Mouse (Mus musculus): ENCODE results near the gene Ppfia4. TPM values are rescaled to one million over a fixed set of nuclear protein-coding genes. Genes with fewer than 3 reads are reported as not detected.

Ppfia4 gene
- total RNA-seq (2021), result 10 to 100 TPM; 84.9 to 97.0 TPM
- long read RNA-seq, partial matches to known transcripts, result 14 of 55 reads
- long read RNA-seq, other reads (novel, unspliced or antisense), result 41 of 55 reads

DNA sequence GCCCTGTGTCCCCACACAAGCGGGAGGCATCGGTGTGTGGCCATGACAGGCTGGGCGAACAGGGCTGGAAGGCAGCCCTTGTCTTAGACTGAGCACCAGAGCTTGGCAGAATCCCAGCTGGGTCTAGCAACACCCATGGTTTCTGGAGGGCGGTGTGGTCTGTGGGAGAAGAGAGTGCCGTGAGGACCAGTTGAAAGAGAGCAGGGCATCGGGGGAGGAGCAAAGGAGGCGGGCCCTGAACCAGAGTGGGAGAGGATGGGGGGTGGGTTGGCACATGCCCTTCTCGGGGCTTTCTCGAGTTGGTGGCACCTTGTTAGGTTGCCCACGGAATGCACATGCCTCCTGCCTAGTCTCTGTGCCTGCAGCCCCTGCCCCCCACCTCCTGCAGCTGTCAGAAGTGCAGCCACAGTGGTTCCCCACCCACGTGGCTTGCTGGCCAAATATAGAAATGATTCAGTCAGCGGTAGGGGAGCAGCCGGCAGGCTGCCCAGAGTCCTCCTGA, at the start of gene Ppfia4:
Gene Ppfia4, minus strand, starts transcription at position 159 of the 502 bp plus-strand sequence.
- peak; percentile 63 to 71 for DNase-seq (ENCODE audit: low spot score in 2 of 2)

DNA sequence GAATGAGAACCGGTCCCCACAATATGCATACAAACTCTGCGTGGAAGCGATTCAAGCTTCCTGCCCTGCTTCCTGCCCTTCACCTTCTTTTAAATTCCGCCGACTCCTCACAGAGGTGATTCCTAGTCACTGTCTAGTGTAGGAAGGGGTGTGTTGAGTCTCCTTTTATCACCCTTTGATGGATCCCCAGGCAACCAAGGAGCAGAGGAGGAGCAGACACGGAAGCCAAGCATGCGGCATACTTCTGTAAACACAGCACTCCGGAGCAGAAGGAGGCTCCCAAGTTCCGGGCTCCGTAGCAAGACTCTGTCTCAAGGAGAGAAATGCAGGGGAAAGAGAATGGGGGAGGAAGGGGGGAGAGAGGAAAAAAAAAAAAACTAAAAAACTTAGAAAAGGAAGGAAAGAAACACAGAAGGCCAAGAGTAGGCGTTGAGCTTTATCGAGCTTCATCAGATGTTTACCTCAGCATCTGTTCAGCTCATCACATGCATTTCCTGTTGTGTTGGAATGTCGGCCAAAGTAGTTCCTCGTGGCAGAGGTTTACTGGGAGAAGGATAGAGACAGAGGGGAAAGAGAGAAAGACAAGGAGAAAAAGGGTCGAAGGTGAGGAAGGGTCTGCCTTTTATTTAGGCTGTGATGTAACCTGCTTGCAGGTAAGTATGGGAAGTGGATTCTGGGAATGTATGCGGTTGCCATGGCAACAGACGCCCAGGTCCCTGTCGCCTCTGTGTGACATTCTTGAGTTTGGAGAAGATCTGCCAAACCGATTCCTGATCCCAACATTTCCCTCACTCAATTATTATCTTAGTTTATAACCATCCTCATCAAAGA, 49.3 kb upstream of the Ppfia4 start:
- no peak for DNase-seq (ENCODE audit: low spot score in 2 of 2)

DNA sequence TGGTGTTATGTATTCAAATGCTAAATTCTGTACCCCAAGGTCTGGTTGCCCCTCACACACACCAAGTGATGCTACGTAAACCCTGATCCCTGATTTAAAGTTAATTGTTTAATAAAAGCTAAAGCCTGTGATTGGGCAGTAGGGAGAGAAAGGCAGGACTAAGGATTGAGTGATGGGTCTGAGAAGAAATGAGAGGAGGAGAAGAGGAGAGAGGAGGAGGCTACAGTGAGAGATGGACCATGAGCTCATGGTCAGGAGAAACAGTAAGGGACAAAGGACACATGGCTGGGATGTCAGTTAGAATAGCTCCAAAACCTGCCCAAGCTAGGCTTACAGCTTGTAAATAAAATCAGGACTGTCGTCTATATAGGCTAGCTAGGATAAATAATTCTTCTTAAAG, 48.3 kb upstream of the Ppfia4 start:
- no peak for DNase-seq (ENCODE audit: low spot score in 2 of 2)

DNA sequence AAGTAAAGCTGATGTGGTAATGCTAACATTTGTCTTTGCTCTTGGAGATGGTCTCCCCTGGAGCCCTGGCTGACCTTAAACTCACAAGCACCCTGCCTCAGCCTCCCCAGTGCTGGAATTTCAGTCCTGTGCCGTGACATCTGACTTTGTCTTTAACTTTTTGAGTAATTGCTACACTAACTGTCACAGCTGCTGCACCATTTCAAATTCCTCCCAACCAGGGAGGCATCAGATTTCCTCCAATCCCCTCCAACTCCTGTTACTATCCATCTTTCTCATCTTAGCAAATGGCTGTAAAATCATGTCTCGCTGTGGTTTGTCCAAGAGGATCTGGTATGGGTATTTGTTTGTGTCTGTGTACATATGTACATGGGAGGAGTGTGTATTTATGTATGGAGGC, 41.4 kb upstream of the Ppfia4 start:
- no peak for DNase-seq (ENCODE audit: low spot score in 2 of 2)

DNA sequence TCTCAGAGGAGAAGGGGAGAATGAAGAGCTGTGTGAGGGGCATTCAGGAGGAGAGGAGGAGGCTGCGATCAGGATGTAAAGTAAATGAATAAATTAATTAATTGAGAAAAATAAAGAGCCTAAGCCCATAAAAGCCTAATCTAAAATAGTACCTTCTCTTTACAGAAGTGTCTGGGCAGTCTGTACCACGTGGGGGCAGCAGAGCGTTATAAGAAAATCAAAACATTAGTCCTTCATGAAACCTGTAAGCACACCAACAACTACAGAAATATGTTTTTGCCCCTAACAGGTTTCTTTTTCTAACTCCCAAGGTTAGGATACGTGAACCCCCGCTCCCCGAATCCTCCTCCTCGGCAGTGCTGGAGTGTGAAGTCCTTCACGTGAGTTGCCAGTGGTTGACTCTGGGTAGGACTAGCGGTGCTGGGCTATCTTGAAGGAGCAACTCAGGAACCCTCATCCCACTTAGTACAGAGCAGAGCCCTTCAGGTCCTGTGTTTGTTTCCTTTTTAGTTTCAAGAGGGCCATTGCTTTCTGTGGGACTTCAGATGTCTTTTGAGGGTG, 36.1 kb upstream of the Ppfia4 start:
- DNase-seq (ENCODE audit: low spot score in 2 of 2), result peak; percentile 75 to 78

DNA sequence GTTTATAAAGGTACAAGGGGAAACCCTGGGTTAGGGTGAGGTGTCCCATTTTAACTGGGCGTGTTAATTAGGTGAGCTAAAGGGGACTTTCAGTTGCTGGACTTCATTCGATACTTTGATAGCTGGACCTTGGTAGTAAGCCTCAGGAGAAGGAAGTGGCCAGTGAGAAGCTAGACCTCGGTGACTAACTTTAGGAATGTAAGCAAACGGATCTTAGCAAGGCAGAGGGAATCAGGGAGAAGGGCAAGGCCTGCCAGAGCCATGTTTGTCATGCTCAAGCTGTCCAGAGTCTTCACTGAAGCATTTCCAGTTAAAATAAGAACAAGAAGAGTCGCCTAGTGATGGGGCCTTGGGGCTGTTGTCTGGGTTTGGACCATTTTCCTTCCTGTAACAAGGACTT, 32.8 kb upstream of the Ppfia4 start:
- DNase-seq (ENCODE audit: low spot score in 2 of 2), result no peak

DNA sequence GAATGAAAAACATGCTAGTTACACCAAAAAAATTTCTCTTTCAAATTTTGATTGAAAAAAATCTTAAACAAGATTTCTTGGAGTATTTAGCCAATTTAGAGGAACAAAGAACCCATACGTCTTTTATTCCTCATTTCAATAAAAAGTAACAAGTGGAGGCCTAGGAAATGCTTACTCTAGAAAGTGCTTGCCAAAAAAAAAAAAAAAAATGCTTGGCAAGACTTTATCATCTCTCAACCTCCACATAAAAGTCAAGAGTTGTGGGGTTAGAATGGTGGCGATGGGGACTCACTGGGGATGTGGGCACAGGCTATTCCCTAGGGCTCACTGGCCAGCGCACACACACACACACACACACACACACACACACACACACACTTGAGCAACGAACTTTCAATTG, 30.5 kb upstream of the Ppfia4 start:
- no peak for DNase-seq (ENCODE audit: low spot score in 2 of 2)

DNA sequence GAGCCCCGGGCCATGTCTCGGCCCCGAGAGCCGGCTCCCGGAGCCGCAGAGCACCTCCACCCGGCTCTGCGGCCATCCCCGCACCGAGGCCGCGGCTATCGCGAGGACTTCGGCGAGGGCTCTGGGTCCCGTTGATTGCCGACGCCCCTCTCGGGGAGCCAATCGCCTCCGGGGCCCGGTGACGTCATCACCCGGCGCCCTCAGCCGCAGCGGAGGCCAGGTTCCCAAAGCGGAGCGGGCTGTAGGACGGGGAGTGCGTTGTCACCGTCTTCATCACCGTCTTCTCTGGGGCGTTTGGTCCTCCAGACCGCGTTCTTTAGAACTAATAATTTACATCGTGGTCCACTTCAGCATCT, 29.1 kb upstream of the Ppfia4 start, which contains the start of gene Tmem183a:
Gene Tmem183a, minus strand, starts transcription at position 123 of the 356 bp plus-strand sequence.
- DNase-seq (ENCODE audit: low spot score in 2 of 2), result peak; percentile 95 to 97

DNA sequence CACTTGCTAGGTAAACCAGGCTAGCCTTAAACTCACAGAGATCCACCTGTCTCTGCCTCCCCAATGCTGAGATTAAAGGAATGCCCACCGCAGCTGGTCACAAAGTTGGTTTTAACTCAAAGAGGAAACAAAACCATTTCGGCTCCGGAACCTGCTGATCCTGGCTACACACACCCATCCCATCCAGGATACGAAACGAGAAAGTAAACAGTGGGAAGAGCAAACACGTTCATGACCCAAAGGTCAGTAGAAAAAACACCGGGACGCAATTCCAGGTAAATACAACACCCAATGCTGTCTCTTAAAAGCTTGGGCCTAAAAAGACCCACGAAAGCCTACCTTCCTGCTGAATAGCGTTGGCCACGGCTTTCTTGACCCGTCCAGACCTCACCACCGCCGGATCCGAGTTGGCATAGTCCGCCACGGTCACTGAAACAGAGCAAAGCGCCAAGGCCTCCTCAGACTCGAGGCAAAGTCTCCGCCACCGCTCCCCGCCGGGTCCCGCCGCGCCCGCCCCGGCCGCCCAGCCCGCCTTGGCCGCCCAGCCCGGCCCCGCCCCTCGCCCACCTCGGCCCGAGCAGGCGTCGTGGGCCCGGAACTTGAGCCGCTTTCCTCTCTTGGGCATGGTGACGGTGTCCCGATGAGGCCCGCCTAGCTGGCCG, 28.6 kb upstream of the Ppfia4 start:
- no peak for DNase-seq (ENCODE audit: low spot score in 2 of 2)

DNA sequence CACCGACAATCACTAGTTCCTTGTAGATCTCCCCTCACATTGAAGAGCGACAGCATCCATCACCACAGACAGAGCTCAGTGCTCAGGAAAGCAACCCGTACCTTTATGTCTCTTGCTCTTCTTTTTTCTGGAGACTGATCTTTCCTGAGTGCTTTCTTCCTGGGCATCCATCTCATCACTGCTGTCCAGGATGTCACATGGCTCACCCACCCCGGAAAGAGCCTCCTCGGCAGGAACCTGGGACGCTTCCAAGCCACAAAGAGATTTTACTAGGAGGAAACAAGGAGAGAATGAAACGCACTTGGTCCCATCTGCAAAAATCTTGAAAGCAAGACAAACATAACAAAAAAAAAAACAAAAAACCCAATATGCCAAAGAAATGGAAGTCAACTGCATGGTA, 27.9 kb upstream of the Ppfia4 start:
- no peak for DNase-seq (ENCODE audit: low spot score in 2 of 2)

DNA sequence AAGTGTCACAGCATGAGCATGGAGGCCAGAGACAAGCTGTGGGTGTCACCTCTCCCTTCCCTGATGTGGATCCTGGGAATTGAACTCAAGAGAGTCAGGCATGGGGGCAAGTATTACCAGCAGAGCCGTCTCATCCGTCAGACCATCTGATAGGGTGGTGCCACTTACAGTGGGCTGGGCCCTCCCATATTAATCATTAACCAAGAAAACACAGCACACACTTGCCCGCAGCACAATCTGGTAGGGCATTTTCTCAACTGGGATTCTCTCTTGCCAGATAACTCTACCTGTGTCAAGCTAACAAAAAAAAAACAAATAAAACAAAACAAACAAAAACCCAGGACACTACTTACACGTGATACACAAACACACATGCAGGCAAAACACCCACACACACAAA, 24.7 kb upstream of the Ppfia4 start:
- DNase-seq (ENCODE audit: low spot score in 2 of 2), result no peak

DNA sequence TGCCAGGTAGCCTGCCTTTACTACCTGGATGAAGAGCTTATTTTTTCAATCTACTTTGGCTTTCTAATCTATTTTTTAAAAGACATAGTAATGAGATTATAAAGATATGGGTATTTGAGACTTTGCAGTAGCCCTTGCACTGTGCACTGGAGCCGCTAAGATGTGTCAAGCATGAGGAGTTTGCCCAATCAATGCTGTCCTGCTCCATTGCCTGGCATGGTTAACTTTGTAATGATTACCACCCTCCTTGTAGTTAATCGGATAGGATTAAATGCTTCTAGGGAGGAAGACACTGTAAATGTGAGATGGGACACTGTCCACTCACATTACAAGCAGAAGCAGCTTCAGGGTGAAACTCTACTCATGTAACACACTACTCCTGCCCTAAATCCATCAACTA, 20.6 kb upstream of the Ppfia4 start:
- no peak for DNase-seq (ENCODE audit: low spot score in 2 of 2)

DNA sequence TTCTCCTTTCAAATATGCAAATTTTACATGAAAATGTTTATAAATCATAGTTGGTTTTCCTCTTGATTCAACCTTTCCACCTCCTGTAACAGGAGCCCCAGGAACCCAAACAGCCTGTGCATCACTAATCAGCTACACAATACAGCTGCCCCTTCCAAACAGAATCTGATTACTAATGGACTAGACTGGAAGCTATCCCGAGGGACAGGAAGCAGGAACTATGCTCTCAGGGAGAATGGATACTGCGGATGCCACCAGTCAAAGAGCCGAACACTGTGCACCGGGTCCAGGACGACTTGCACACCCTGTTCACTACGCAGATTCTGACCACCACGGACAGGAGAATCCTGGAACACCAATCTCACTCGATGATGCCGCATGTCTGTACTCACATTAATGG, 15.1 kb upstream of the Ppfia4 start:
- no peak for DNase-seq (ENCODE audit: low spot score in 2 of 2)

DNA sequence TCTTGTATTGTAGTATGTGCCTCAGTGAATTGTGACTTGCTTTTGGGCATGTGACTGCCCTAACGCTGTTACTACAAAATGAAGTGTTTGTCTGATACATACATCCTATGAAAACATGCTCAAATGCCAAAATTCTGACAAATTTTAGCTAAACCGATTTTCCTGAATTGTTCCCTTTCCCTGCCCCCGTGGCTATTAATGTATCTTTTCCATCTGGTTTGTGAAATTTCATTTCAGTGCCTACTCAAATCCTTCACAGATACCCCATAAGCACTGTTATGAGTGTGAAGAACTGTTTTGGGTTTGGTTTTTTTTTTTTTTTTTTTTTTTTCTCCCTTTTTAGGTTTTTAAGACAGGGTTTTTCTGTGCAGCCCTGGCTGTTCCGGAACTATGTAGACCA, 12.3 kb upstream of the Ppfia4 start:
- DNase-seq (ENCODE audit: low spot score in 2 of 2), result no peak

DNA sequence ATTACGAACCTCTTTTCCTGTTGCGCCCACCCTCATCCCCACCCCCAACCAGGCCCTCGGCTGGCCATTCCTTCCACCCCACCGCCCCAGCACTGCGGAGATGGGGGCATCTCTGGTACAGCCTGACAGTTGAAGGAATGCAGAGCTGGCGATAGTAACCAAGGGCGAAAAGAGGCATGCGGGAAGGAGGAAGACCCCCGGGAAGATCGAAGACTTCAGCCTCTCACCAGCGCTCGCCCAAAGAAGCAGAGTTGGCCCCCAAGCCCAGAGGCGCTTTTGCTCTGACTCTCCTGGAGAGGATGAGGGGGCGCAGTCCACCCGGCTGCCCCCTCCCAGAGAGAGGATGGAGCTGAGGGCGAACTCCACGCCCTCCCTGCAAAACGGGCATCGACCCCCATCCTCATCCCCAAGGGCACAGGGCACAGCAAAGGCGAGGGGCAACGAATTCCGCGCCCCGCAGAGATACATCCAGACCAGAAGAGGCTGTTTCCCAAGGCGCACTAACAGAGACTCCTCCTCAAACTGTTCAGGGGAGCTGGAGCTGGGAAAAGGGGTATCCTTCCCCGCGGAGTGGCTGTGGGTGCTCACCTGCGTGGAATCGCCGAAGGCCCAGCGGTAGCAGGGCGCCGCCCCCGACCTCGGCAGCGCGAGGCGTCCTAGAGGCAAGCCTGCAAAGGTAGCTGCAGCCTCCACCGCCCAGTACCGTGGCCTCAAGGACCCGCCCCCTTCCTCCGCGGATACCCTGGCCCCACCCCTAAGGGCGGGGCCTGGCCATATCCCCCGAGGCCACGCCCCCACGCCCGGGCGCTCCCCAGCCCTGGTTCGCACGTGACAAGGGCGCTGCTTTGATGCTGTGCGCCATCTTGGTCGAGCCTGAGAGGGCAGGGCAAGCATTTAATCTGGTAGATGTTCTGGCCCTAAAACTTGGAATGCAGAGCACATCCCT, 11.6 kb upstream of the Ppfia4 start:
- DNase-seq (ENCODE audit: low spot score in 2 of 2), result peak; percentile 86 to 91

DNA sequence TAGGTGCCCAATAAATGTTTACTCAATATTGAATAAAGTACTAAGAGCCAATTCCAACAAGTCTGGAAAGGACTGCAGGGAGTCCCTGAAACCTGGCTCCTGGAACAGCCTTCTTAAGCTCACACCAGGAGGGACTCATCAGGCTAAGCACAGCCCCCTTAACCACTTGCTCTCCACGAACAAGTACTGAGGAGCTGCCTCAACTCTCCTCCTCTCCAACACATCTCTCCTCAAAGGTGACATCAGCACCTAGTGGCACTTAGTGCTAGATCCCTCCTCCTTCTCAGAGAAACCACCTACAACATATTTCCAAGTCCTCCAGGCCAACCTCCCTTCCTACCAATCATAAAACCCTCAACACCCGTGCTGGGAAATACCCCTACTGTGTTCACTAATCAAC, 10.8 kb upstream of the Ppfia4 start:
- DNase-seq (ENCODE audit: low spot score in 2 of 2), result peak in 1 of 2 experiments; percentile 25

DNA sequence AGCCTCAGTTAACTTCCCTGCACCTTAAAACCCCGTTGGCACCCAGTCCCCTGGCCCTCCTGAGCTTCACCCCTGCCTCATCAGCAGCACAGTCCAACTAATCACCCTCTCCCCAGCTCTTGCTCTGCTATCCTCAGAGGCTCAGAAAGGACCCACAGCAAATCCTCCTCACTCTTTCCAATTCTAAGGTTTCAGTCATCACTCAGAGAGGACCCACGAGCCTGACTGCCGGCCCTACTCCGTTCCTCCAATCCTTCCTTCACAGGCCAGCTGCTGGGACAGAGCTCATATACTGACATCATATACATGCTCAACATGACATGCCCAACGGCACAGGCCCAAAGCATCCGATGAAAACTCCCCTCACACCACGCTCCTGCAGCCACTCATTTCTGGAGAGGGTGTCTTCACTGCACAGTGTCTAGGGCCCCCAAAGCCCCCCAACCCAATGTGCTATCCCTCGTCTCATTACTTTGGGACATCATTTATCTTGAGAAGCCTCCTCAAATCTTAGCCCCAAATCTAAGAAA, 10.1 kb upstream of the Ppfia4 start:
- peak in 1 of 2 experiments; percentile 15 for DNase-seq (ENCODE audit: low spot score in 2 of 2)

DNA sequence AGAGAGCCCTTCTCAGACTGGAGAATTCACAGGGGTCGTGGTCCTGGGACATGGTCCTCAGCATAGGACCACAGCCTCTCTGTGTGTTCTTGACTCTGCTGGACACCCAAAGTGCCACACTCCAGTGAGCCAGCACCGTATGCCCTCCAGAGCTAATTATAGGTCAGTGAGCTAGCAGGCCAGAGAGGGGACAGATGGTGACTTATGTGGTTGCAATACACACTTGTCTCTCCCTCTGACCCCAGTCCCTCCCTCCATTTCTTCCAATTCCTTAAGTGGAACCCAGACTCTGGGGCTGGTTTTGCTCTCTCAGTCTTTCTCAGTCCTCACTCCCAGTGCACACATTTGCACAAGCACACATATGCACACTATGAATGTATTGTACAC, 9.5 kb upstream of the Ppfia4 start:
- DNase-seq (ENCODE audit: low spot score in 2 of 2), result no peak

DNA sequence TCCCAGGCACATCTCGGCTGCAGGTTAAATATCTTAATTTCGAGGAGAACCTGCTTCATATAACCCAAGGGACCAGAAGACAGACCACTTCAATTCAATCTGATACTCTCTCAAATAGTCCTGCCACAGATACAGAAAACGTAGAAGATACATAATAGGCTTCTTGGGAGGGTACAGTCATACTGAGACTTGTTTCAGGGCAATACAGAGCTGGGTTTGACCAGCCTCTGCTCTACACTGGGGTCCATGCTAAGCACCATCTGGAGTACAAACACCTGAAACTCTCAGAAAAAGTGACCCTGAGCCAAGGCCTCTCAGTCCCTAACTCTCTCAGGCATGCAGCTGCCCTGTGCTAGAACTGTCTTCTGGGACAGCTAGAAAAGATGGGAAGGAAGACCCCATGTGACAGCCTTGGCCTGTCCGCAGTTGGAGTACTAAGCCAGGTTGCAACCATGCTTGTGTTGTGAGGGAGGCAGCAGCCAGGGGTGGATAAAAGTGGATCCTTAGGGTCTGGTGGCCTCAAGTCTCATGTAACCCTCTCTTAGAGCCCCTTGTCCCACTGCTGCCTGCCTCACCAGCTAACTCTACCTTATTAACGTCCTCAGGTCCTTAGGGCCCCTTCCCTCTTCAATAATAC, 9.0 kb upstream of the Ppfia4 start:
- peak in 1 of 2 experiments; percentile 13 for DNase-seq (ENCODE audit: low spot score in 2 of 2)
